Mouse (Mus musculus) gastrocnemius, postnatal 36 days (tissue): ENCODE measurements at regions not wholly inside any gene's neighbourhood (a gene's known extent, or its start where the extent isn't known, plus 50 kb on each side); places are given as distances from the start of the nearest gene placed in this dataset.

ENCODE experiments used
- DNase-seq, 2 experiments: peaks; one replicate each; pipeline ENCODE4 v3.0.0; 2022
- intact Hi-C: fragments of 180-260 bp; cut with DNase I; formaldehyde crosslinking; loops from one replicate; pipeline ENCODE4 v1.15.1; 2025

GRCm38 (mm10) chr8:24294565-24294964 lies 431.1 kb downstream of the Adam3 start:
- DNase-seq, result no peak
- intact Hi-C loops, result no loop called here

- intact Hi-C loops, result no loop called here
- DNase-seq, result no peak
Observed at GRCm38 (mm10) chr8:24287861-24288260, 437.8 kb downstream of the Adam3 start.

GRCm38 (mm10) chr8:24284966-24285365 lies 440.7 kb downstream of the Adam3 start:
- intact Hi-C loops, result no loop called here
- DNase-seq, result no peak

- DNase-seq, result no peak
- intact Hi-C loops, result no loop called here
Observed at GRCm38 (mm10) chr8:24283901-24284405, 441.7 kb downstream of the Adam3 start.

- DNase-seq, result no peak
- intact Hi-C loops, result no loop called here
Observed at GRCm38 (mm10) chr8:24280296-24280695, 445.4 kb downstream of the Adam3 start.

- DNase-seq, result no peak
- intact Hi-C loops, result no loop called here
Observed at GRCm38 (mm10) chr8:24278391-24278790, 447.3 kb downstream of the Adam3 start.

GRCm38 (mm10) chr8:24261359-24261758 lies 464.3 kb downstream of the Adam3 start:
- DNase-seq, result no peak
- intact Hi-C loops, result no loop called here

GRCm38 (mm10) chr8:24258622-24259021 lies 467.0 kb downstream of the Adam3 start:
- intact Hi-C loops, result no loop called here
- no peak for DNase-seq

GRCm38 (mm10) chr8:24242211-24242610 lies 483.4 kb downstream of the Adam3 start:
- DNase-seq, result no peak
- intact Hi-C loops, result no loop called here

- no peak for DNase-seq
- intact Hi-C loops, result no loop called here
Observed at GRCm38 (mm10) chr8:24240211-24240983, 485.3 kb downstream of the Adam3 start.

GRCm38 (mm10) chr8:24234981-24235380 lies 490.7 kb downstream of the Adam3 start:
- DNase-seq, result peak in 1 of 2 experiments; percentile 15
- intact Hi-C loops, result no loop called here

- DNase-seq, result no peak
- intact Hi-C loops, result no loop called here
Observed at GRCm38 (mm10) chr8:24228148-24228547, 497.5 kb downstream of the Adam3 start.

- DNase-seq, result no peak
- intact Hi-C loops, result no loop called here
Observed at GRCm38 (mm10) chr8:24227331-24228072, 498.1 kb downstream of the Adam3 start.

GRCm38 (mm10) chr8:24220222-24220621 lies 505.4 kb downstream of the Adam3 start:
- DNase-seq, result no peak
- intact Hi-C loops, result loop anchor here (5.0 kb wide), 1 partner anchor 1277 kb away; no protein-coding TSS in a partner anchor

- intact Hi-C loops, result no loop called here
- DNase-seq, result no peak
Observed at GRCm38 (mm10) chr8:24216655-24217054, 509.0 kb downstream of the Adam3 start.

- DNase-seq, result no peak
Observed at GRCm38 (mm10) chr8:24215510-24216138, 510.0 kb downstream of the Adam3 start.

GRCm38 (mm10) chr8:24214315-24214714 lies 511.3 kb downstream of the Adam3 start:
- no peak for DNase-seq
- intact Hi-C loops, result no loop called here

More at GRCm38 (mm10) chr8:24215510-24216138, 510.0 kb downstream of the Adam3 start:
- intact Hi-C loops, result no loop called here

GRCm38 (mm10) chr8:24212216-24213200 lies 513.1 kb downstream of the Adam3 start:
- no peak for DNase-seq
- intact Hi-C loops, result no loop called here

GRCm38 (mm10) chr8:24211091-24211490 lies 514.6 kb downstream of the Adam3 start:
- intact Hi-C loops, result no loop called here
- DNase-seq, result no peak
